Mouse (Mus musculus) forebrain, embryonic 14.5 days (tissue): ENCODE results near the gene Bnip3. TPM values are rescaled to one million over a fixed set of nuclear protein-coding genes. Genes with fewer than 3 reads are reported as not detected.

Experiments
- ATAC-seq: fragments of 200-750 bp; cut with Nextera tagmentation; 2 replicates; pipeline ENCODE4 v1.8.0; 2017; ENCODE audit warnings: mild to moderate bottlenecking, moderate library complexity
- DNase-seq: peaks from one replicate; pipeline ENCODE4 v3.0.0-alpha.2; 2015; ENCODE audit warnings: low spot score
- H3K27ac ChIP-seq: fragments of 300-500 bp; sonication (generic); 2 replicates; pipeline ENCODE4 v1.5.1; 2014; ENCODE audit warnings: low read depth, mild to moderate bottlenecking, control low read depth, low read length, moderate library complexity
- H3K27me3 ChIP-seq: fragments of 300-500 bp; sonication (generic); replicated peaks from 2 replicates; pipeline ENCODE4 v1.6.1; 2014; ENCODE audit warnings: low read length, control low read depth, mixed read lengths; ENCODE audit not compliant: control insufficient read depth, insufficient read depth
- H3K36me3 ChIP-seq: fragments of 300-500 bp; sonication (generic); 2 replicates; pipeline ENCODE4 v1.6.1; 2014; ENCODE audit warnings: low read length, control low read depth; ENCODE audit not compliant: control insufficient read depth, insufficient read depth
- H3K4me1 ChIP-seq: fragments of 300-500 bp; sonication (generic); 2 replicates; pipeline ENCODE4 v1.6.1; 2014; ENCODE audit warnings: antibody characterized with exemption, low read length, control low read depth; ENCODE audit not compliant: control insufficient read depth, insufficient read depth
- H3K4me2 ChIP-seq: fragments of 300-500 bp; sonication (generic); 2 replicates; pipeline ENCODE4 v1.6.1; 2014; ENCODE audit warnings: mild to moderate bottlenecking, control low read depth, low read length
- H3K4me3 ChIP-seq: fragments of 300-500 bp; sonication (generic); 2 replicates; pipeline ENCODE4 v1.5.1; 2014; ENCODE audit warnings: low read depth, low read length, control low read depth
- H3K9ac ChIP-seq: fragments of 300-500 bp; sonication (generic); 2 replicates; pipeline ENCODE4 v1.6.1; 2014; ENCODE audit warnings: mild to moderate bottlenecking, low read length, control low read depth, moderate library complexity
- H3K9me3 ChIP-seq: fragments of 300-500 bp; sonication (generic); replicated peaks from 2 replicates; pipeline ENCODE4 v1.6.1; 2016; ENCODE audit warnings: low read length, control low read depth, mixed read lengths; ENCODE audit not compliant: control insufficient read depth
- WGBS: fragments of 180-500 bp; shearing (Covaris S2); extraction: QIAGEN DNeasy Blood & Tissue Kit; methylation state at CpG from one replicate; pipeline ENCODE4 v1.1.7; 2014; 5-methylcytosine and 5-hydroxymethylcytosine counted together
- polyA plus RNA-seq: library from polyadenylated mRNA; unstranded; fragments of >200 nt; fragmentation: Nextera tagmentation; extraction: Ambion mirVana; gene quantifications from 2 replicates; pipeline ENCODE4 v1.2.1, GENCODE M21; 2014

Bnip3 gene
- polyA plus RNA-seq, 1 experiment from 2014 or later: 84.9 TPM

GRCm38 (mm10) chr7:138940612-138941461 is 31.5 kb upstream of the Bnip3 start, which contains the start of gene Jakmip3:
TSS of gene Jakmip3 (plus strand) at chr7:138940730.
- peak within 1 kb of the TSS; percentile 38 for H3K4me3 ChIP-seq
- WGBS: under 1% methylated on average over 78 of the region's 78 CpGs
- ATAC-seq (peak; percentile 61), DNase-seq (no peak)
- H3K27ac ChIP-seq: no peak within 1 kb of the TSS
- H3K4me1 ChIP-seq: no peaks in the 10 kb centered on the region; the same call in 1 of the 2 replicates
- no peaks in the 10 kb centered on the region for H3K36me3 ChIP-seq
- peaks cover 47% of the 10 kb centered on the region for H3K27me3 ChIP-seq
- H3K9me3 ChIP-seq: 0 out of 2 replicates have a peak, but pooled peaks cover 2% of the 10 kb centered on the region
- peak within 1 kb of the TSS; percentile 57 for H3K9ac ChIP-seq
- peak within 1 kb of the TSS; percentile 72 for H3K4me2 ChIP-seq

GRCm38 (mm10) chr7:138940256-138940611 is 30.9 kb upstream of the Bnip3 start:
- peak; percentile 37; the same call in 1 of the 2 replicates for ATAC-seq

GRCm38 (mm10) chr7:138938991-138939390 is 29.7 kb upstream of the Bnip3 start:
- Histone ChIP-seq H3K27me3 (peaks cover 47% of the 10 kb centered on the region), H3K27ac (no peak overlapping the region), H3K4me2 (no peak overlapping the region), H3K9me3 (0 out of 2 replicates have a peak, but pooled peaks cover 2% of the 10 kb centered on the region), H3K9ac (no peak overlapping the region), H3K4me3 (no peak overlapping the region), H3K36me3 (no peaks in the 10 kb centered on the region), H3K4me1 (no peaks in the 10 kb centered on the region; the same call in 1 of the 2 replicates)
- DNase-seq (no peak), ATAC-seq (no peak)
- WGBS: 75% methylated on average over 7 of the region's 7 CpGs

More at GRCm38 (mm10) chr7:138940256-138940611, 30.9 kb upstream of the Bnip3 start:
- no peaks in the 10 kb centered on the region for H3K36me3 ChIP-seq
- no peaks in the 10 kb centered on the region; the same call in 1 of the 2 replicates for H3K4me1 ChIP-seq
- H3K27ac ChIP-seq: no peak overlapping the region
- H3K4me2 ChIP-seq: peak overlapping the region; percentile 72
- 4% methylated on average over 17 of the region's 17 CpGs for WGBS
- peak overlapping the region; percentile 38 for H3K4me3 ChIP-seq
- H3K27me3 ChIP-seq: peaks cover 47% of the 10 kb centered on the region
- 0 out of 2 replicates have a peak, but pooled peaks cover 2% of the 10 kb centered on the region for H3K9me3 ChIP-seq
- H3K9ac ChIP-seq: peak overlapping the region; percentile 57
- DNase-seq: peak; percentile 61

- H3K27ac ChIP-seq: no peak overlapping the region
- DNase-seq (no peak), ATAC-seq (no peak)
- no peak overlapping the region for H3K4me3 ChIP-seq
- no peaks in the 10 kb centered on the region for H3K4me1 ChIP-seq
- H3K27me3 ChIP-seq: peaks cover 8% of the 10 kb centered on the region
- H3K9ac ChIP-seq: no peak overlapping the region
- 0 out of 2 replicates have a peak, but pooled peaks cover 2% of the 10 kb centered on the region for H3K9me3 ChIP-seq
- 92% methylated on average over 3 of the region's 3 CpGs for whole genome bisulfite sequencing
- no peaks in the 10 kb centered on the region for H3K36me3 ChIP-seq
- no peak overlapping the region for H3K4me2 ChIP-seq
Measured at GRCm38 (mm10) chr7:138934523-138934922, 25.2 kb upstream of the Bnip3 start.

GRCm38 (mm10) chr7:138928456-138928855 is 19.1 kb upstream of the Bnip3 start:
- H3K9ac ChIP-seq: no peak overlapping the region
- no peak for ATAC-seq
- H3K4me1 ChIP-seq: no peaks in the 10 kb centered on the region
- peak; percentile 50 for DNase-seq
- no peak overlapping the region for H3K4me3 ChIP-seq
- 76% methylated on average over 4 of the region's 4 CpGs for WGBS
- no peak overlapping the region for H3K27ac ChIP-seq
- no peaks in the 10 kb centered on the region for H3K27me3 ChIP-seq
- no peak overlapping the region for H3K4me2 ChIP-seq
- no peaks in the 10 kb centered on the region for H3K36me3 ChIP-seq
- no peaks in the 10 kb centered on the region for H3K9me3 ChIP-seq

GRCm38 (mm10) chr7:138923756-138924425 is 14.6 kb upstream of the Bnip3 start:
- Histone ChIP-seq H3K4me3 (no peak overlapping the region), H3K36me3 (no peaks in the 10 kb centered on the region), H3K27ac (no peak overlapping the region), H3K9me3 (no peaks in the 10 kb centered on the region), H3K9ac (no peak overlapping the region), H3K27me3 (no peaks in the 10 kb centered on the region), H3K4me2 (no peak overlapping the region), H3K4me1 (peaks cover 8% of the 10 kb centered on the region; the same call in 1 of the 2 replicates)
- DNase-seq (peak; percentile 35), ATAC-seq (no peak)
- WGBS: 12% methylated on average over 3 of the region's 3 CpGs

- no peak overlapping the region for H3K9ac ChIP-seq
Measured at GRCm38 (mm10) chr7:138921611-138922010, 12.3 kb upstream of the Bnip3 start.

GRCm38 (mm10) chr7:138919156-138919944 is 10.0 kb upstream of the Bnip3 start:
- no peak overlapping the region; the same call in 1 of the 2 replicates for H3K27ac ChIP-seq
- H3K9ac ChIP-seq: peak overlapping the region; percentile 46
- H3K4me3 ChIP-seq: peak overlapping the region; percentile 21
- H3K36me3 ChIP-seq: no peaks in the 10 kb centered on the region
- H3K4me2 ChIP-seq: peak overlapping the region; percentile 53
- H3K4me1 ChIP-seq: peaks cover 9% of the 10 kb centered on the region; the same call in 1 of the 2 replicates
- peak; percentile 55 for DNase-seq
- no peak for ATAC-seq
- no peaks in the 10 kb centered on the region for H3K27me3 ChIP-seq
- 7% methylated on average over 26 of the region's 26 CpGs for WGBS
- no peaks in the 10 kb centered on the region for H3K9me3 ChIP-seq

More at GRCm38 (mm10) chr7:138921611-138922010, 12.3 kb upstream of the Bnip3 start:
- no peak for ATAC-seq
- Histone ChIP-seq H3K27ac (no peak overlapping the region), H3K36me3 (no peaks in the 10 kb centered on the region), H3K27me3 (no peaks in the 10 kb centered on the region), H3K4me1 (peaks cover 9% of the 10 kb centered on the region; the same call in 1 of the 2 replicates), H3K9me3 (no peaks in the 10 kb centered on the region), H3K4me3 (no peak overlapping the region), H3K4me2 (no peak overlapping the region)
- no peak for DNase-seq
- WGBS: 95% methylated on average over 8 of the region's 8 CpGs
